Mouse (Mus musculus): ENCODE data around the gene Fsd1. TPM values are rescaled to one million over a fixed set of nuclear protein-coding genes. Genes with fewer than 3 reads are reported as not detected.

Gene Fsd1
- total and polyA plus RNA-seq, 3 experiments, result not detected

DNA sequence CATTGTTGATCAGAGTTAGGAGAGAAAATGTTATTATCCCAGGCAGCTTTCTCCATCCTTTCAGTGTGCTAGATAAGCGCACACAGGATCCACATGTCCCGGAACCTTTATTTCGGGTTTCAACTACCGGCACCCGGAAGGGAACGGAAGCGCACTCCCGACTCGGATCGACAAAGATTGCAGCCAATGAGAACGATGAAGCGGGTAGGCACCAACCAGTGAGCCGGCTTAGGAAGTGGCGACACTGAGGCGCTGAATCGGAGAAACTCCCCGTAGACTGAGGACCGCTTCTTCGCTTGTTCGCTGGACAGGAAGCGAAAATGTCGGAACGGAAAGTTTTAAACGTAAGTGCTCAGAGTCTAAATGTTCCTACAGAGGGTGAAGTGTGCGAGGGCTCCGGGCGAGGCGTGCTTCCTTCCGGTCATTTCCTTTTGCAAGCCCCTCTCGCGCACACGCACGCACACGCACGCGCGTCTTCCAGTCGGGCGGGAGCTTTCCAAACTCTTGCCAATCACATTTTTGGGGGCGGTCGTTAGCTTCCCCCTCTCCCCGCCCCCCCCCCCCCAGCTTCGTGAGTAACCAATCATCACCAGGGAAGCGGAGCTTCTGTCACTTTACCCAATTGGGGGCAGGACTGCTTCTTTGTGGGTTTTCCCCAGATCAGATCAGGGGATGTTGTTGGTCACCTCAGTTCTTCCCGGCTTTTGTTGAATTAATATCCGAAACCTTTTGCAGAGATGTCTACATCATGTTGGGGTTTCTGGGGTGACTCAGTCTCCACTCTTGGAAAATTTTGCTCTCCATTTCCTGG, 27.2 kb upstream of the Fsd1 start, which contains the start of gene Yju2:
Gene Yju2, plus strand, starts transcription at position 182 of the 811 bp plus-strand sequence.
- H3K27me3 ChIP-seq (ENCODE audit: control insufficient read depth in 1 of 2, insufficient read depth in 2 of 2, low read length in 2 of 2), result no peaks in the 10 kb centered on the region
- peaks cover 0 to 5% of the 10 kb centered on the region in 2 experiments; a peak in 1 of 4 replicates for H3K36me3 ChIP-seq (ENCODE audit: control insufficient read depth in 1 of 2, insufficient read depth in 2 of 2, low read length in 2 of 2)
- peak within 1 kb of the TSS; percentile 93 for H3K9ac ChIP-seq (ENCODE audit: control insufficient read depth, low read depth, low read length, poor library complexity, severe bottlenecking)
- TF ChIP-seq JUND (IDR thresholded peaks at IDR 0.05; ENCODE audit: low read depth, low read length), result peak; percentile 72; the same call in 1 of the 2 replicates
- TF ChIP-seq RAD21 (IDR thresholded peaks at IDR 0.05; ENCODE audit: low read depth, low read length), result no peak
- TF ChIP-seq CHD1 (IDR thresholded peaks at IDR 0.05; ENCODE audit: low read depth, low read length), result 0 out of 2 replicates have a peak, but pooled peaks have one; percentile 53
- TF ChIP-seq NRF1 (IDR thresholded peaks at IDR 0.05; ENCODE audit: insufficient read depth, low read depth, low read length, poor library complexity, severe bottlenecking), result peak; percentile 75
- TF ChIP-seq CHD2 (IDR thresholded peaks at IDR 0.05; ENCODE audit: low read length), result peak; percentile 57
- TF ChIP-seq NELFE (IDR thresholded peaks at IDR 0.05; ENCODE audit: low read depth, low read length), result peak; percentile 73
- TF ChIP-seq MAX (IDR thresholded peaks at IDR 0.05; ENCODE audit: low read length), result peak; percentile 62; the same call in 1 of the 2 replicates
- TF ChIP-seq ZKSCAN1 (IDR thresholded peaks at IDR 0.05; ENCODE audit: low read depth, low read length), result no peak
- TF ChIP-seq E2F4 (IDR thresholded peaks at IDR 0.05; ENCODE audit: borderline replicate concordance, low read depth, low read length), result 0 out of 2 replicates have a peak, but pooled peaks have one; percentile 41
- no peak for TF ChIP-seq GABPA (IDR thresholded peaks at IDR 0.05; ENCODE audit: low read depth, low read length)
- TF ChIP-seq TCF12 (IDR thresholded peaks at IDR 0.05; ENCODE audit: low read depth, low read length), result peak; percentile 81
- TF ChIP-seq MAZ (IDR thresholded peaks at IDR 0.05; ENCODE audit: low read depth, low read length), result 0 out of 2 replicates have a peak, but pooled peaks have one; percentile 18
- peak; percentile 94 for TF ChIP-seq HCFC1 (IDR thresholded peaks at IDR 0.05; ENCODE audit: low read depth, low read length)
- TF ChIP-seq MXI1 (IDR thresholded peaks at IDR 0.05; ENCODE audit: low read depth, low read length), result peak; percentile 78; the same call in 1 of the 2 replicates
- TF ChIP-seq MYB (IDR thresholded peaks at IDR 0.05; ENCODE audit: low read depth, low read length), result no peak
- no peak for TF ChIP-seq ZC3H11A (IDR thresholded peaks at IDR 0.05; ENCODE audit: low read depth, low read length)
- no peak for TF ChIP-seq SMC3 (IDR thresholded peaks at IDR 0.05; ENCODE audit: low read depth, low read length)
- no peak for TF ChIP-seq ZNF384 (IDR thresholded peaks at IDR 0.05; ENCODE audit: low read depth, low read length)
- no peak for TF ChIP-seq UBTF (IDR thresholded peaks at IDR 0.05; ENCODE audit: borderline replicate concordance, insufficient read depth, low read depth, low read length)
- TF ChIP-seq CTCF (IDR thresholded peaks at IDR 0.05 in 2 of 3, conservative IDR thresholded peaks at IDR 0.05 in 1 of 3; ENCODE audit: control insufficient read depth in 1 of 3, insufficient read depth in 1 of 3, low read depth in 2 of 3, low read length in 3 of 3, poor library complexity in 1 of 3, severe bottlenecking in 1 of 3), result no peak
- no peak for TF ChIP-seq MEF2A (IDR thresholded peaks at IDR 0.05; ENCODE audit: extremely low read depth, insufficient replicate concordance, low read depth, low read length, poor library complexity, severe bottlenecking)
- TF ChIP-seq USF2 (IDR thresholded peaks at IDR 0.05; ENCODE audit: borderline replicate concordance in 1 of 2, insufficient read depth in 1 of 2, low read depth in 1 of 2, low read length in 2 of 2), result no peak
- peak; percentile 47 to 93; a peak in 3 of 4 replicates for TF ChIP-seq POLR2A (IDR thresholded peaks at IDR 0.05; ENCODE audit: control insufficient read depth in 1 of 2, insufficient read depth in 1 of 2, low read depth in 1 of 2, low read length in 2 of 2, poor library complexity in 1 of 2)
- peak; percentile 96 for TF ChIP-seq TBP (IDR thresholded peaks at IDR 0.05; ENCODE audit: low read depth, low read length)
- no peak for TF ChIP-seq BHLHE40 (IDR thresholded peaks at IDR 0.05; ENCODE audit: borderline replicate concordance, low read depth, low read length)
- TF ChIP-seq USF1 (IDR thresholded peaks at IDR 0.05; ENCODE audit: low read depth, low read length), result peak; percentile 35; the same call in 1 of the 2 replicates
- TF ChIP-seq ELF1 (IDR thresholded peaks at IDR 0.05; ENCODE audit: low read depth, low read length), result peak; percentile 83
- peak; percentile 92 for TF ChIP-seq MYC (IDR thresholded peaks at IDR 0.05; ENCODE audit: low read depth, low read length)
- TF ChIP-seq EP300 (IDR thresholded peaks at IDR 0.05; ENCODE audit: low read depth in 1 of 2, low read length in 2 of 2), result no peak
- peak; percentile 64 for TF ChIP-seq SIN3A (IDR thresholded peaks at IDR 0.05; ENCODE audit: low read length)
- no peak; the same call in 1 of the 2 replicates for TF ChIP-seq ZMIZ1 (IDR thresholded peaks at IDR 0.05; ENCODE audit: low read depth, low read length)
- peak; percentile 66; the same call in 1 of the 2 replicates for TF ChIP-seq GATA1 (IDR thresholded peaks at IDR 0.05; ENCODE audit: low read depth, low read length)
- peak; percentile 63 for TF ChIP-seq POLR2AphosphoS2 (IDR thresholded peaks at IDR 0.05; ENCODE audit: low read length)
- H3K9me3 ChIP-seq (replicated peaks; ENCODE audit: insufficient read depth, low read length), result no peaks in the 10 kb centered on the region
- H3K4me3 ChIP-seq (ENCODE audit: control insufficient read depth in 1 of 2, insufficient read depth in 1 of 2, low read depth in 2 of 2, low read length in 2 of 2), result peak within 1 kb of the TSS; percentile 79 to 93
- H3K4me1 ChIP-seq (ENCODE audit: control insufficient read depth in 1 of 2, insufficient read depth in 2 of 2, low read length in 2 of 2), result peaks cover 6 to 15% of the 10 kb centered on the region in 2 experiments; a peak in 3 of 4 replicates
- peaks cover 10% of the 10 kb centered on the region for H3K79me2 ChIP-seq (ENCODE audit: control insufficient read depth, insufficient read depth, low read length, poor library complexity)
- peak within 1 kb of the TSS; percentile 96 for H3K27ac ChIP-seq (ENCODE audit: control insufficient read depth, low read depth, low read length)
- peak; percentile 98 for DNase-seq (ENCODE audit: low read depth, low spot score)
